Mouse (Mus musculus): Measurements from ENCODE around the gene Wbp1. TPM values are rescaled to one million over a fixed set of nuclear protein-coding genes. Genes with fewer than 3 reads are reported as not detected.
A peak's percentile ranks its signal among the peaks of the same experiment; 100 is the strongest.
"Not testable (repeated sequence)": the region's sequence is repeated elsewhere in the genome, so short reads cannot be mapped to it uniquely, and the experiment has no call there.

Wbp1 gene
- total RNA-seq (2021), result 10 to 100 TPM; 52.7 to 62.3 TPM
- long read RNA-seq, experiment 1, transcript Wbp1-201 (5 exons, 1,419 nt), result major isoform, 32 of 61 reads
- long read RNA-seq, experiment 1, partial matches to known transcripts, result 4 of 61 reads
- long read RNA-seq, experiment 1, other reads (novel, unspliced or antisense), result 19 of 61 reads
- long read RNA-seq, experiment 2, transcript Wbp1-202 (4 exons, 1,314 nt), result minor isoform, 7 of 83 reads
- long read RNA-seq, experiment 2, transcript Wbp1-207 (5 exons, 981 nt), result minor isoform, 10 of 83 reads
- long read RNA-seq, experiment 2, transcript Wbp1-201 (5 exons, 1,419 nt), result major isoform, 35 of 83 reads
- long read RNA-seq, experiment 2, partial matches to known transcripts, result 3 of 83 reads
- long read RNA-seq, experiment 2, other reads (novel, unspliced or antisense), result 27 of 83 reads

DNA sequence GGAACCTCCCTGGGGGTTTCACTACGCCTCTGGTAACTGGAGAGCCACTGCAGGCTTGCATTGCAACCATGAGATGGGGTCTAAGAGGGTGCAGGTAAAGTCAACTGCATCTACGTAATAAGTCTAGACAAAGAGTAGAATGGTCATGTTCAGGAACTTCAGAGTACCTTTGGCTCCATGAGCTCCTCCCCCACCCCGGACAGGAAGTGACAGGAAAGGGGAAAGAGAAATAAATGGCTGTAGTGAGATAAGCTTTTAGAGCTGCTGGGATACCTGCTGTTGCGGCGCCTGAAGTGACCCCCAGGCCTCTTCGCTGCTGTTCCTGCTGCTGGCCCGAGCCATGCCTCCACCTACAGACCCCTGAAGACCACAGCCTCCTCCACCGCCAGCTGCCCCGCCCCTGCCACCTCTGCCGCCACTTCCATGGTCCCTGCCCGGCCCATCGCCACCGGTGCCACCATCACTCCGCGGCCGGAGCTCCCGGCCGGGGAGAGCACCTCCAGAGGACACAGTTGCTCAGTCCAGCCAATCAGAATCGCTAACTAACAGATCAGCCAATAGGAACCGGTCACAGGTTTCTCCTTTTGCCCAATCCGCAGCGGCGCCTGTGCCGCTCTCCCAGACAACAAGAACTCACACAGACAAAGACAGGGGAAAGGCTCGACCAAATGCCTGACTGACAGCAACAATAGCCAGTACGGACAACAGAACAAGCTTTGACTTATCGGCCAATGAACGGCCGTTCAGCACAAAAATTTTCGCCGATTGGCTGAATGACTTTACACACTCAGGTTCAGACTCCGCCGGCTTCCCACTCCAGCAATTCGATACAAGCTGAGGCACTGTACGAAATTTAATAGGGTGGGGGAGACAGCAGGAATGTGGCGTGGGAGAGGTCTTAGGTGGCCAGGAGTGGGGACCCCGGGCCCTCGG lies at the start of gene Wbp1:
Gene Wbp1, minus strand, starts transcription at position 630 of the 933 bp plus-strand sequence.
- peak; percentile 69 to 88 for DNase-seq (ENCODE audit: low spot score in 2 of 2)

DNA sequence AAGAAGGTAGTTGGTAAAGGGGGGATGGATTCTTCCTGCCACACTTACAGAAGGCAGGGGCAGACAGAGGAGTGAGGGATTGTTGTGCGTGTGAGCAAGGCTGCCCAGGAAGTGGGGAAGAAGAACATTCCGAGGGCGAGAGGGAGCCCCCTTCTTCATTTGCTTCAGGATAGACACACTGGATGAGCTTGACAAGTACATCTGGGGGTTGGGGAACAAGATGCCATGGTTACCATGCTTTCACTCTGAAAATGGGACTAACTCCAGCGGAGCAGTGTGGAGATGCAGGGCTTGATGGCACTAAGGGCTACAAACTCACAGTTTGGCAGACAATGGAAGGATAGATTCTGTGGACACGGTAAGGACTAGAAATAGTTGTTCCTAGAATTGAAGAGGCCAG lies 49.7 kb upstream of the Wbp1 start:
- DNase-seq (ENCODE audit: low spot score in 2 of 2), result no peak

DNA sequence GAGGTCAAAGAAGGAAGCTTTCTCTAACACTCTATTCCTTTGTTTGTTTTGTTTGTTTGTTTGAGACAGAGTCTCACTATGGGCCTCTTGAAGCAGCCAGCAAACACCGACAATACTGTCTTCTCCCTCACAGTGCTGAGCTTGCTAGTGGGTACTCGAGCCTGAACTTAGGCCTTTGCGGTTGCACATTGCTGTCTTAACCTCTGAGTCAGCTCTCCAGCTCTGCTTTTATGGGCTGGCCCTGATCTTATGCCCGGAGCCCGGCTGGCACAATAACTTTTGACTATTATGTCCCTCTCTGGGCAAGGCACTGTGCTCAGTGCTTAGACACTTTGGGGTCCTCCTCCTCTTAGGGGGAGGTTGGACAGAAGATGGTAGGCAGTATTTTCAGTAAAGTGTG lies 48.5 kb upstream of the Wbp1 start:
- DNase-seq (ENCODE audit: low spot score in 2 of 2), result no peak

DNA sequence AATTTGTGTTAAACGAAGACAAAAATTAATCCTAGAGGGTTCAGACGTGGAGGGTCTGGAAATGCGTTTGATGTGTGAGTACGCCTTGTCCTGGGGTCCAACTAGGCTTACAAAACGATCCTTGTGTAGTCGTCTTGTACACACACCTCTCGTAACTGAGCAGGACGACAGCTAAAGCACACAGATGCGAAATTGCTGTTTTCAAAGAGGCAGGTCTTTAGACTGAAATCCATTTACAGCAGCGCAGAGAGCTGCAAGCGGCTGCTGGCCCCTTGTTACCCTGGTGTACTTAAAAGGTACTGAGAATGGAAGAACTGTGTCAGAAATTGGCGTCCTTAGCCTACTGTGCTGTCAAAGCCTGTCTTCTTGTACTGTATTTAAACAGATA lies 44.9 kb upstream of the Wbp1 start:
- DNase-seq (ENCODE audit: low spot score in 2 of 2), result no peak

DNA sequence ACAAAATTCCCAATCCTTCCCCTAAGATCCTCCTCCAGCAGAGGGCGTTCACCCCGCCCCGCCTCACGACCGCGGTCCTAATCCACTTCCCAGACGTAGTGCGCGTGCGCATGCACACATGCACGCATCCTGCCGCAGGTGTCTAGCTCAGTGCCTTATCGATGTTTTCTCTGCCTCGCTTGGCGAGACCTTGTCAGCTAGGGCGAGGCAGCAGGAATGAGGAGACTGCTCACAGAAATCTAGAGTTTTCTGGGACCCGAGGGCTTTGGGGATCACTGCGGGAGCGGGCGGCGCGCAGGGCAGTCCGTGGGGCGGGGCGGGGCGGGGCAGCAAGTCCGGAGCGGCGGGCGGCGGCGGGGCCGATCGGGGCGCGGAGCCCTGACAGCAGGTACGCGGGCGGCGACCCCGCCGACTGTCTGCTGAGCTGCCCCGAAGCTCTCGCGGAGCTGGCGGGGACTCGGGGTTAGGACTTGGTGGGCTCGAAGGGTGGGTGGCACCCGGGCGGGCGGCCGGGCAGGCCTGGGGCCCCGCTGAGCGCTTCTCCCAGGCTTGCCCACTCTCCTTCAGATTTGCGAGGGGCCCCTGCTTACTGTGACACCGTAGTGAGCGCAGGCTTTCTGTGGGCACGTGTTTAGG lies 44.4 kb upstream of the Wbp1 start, which contains the start of gene Dctn1:
Gene Dctn1, plus strand, starts transcription at position 314 of the 636 bp plus-strand sequence.
- peak; percentile 92 to 97 for DNase-seq (ENCODE audit: low spot score in 2 of 2)

DNA sequence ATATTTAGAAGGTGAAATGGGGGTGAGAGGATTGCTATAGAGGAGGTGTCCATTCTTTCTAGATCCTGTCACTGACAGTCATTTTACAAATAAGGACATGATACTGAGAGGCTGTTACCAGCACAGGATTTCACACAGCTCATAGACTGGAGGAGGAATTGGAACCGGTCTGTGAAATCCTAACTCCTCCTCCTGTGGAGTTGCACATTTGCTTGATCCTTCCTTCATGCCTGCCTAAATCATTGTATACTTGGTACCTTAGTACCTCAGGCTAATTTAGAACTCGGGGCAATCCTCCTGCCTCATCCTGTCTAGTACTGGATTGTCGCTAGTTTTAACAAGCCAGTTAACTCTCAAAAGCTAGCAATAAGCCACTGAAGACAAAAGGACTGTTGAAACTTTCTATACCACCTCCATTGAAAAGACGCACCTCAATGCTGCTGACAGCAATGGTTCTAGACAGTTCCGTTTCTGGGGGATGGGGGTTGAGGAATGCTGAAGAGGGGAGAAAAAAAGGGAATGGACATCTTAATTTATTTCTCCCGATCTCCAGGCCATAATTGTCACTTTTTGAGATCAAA lies 43.8 kb upstream of the Wbp1 start:
- DNase-seq (ENCODE audit: low spot score in 2 of 2), result no peak

DNA sequence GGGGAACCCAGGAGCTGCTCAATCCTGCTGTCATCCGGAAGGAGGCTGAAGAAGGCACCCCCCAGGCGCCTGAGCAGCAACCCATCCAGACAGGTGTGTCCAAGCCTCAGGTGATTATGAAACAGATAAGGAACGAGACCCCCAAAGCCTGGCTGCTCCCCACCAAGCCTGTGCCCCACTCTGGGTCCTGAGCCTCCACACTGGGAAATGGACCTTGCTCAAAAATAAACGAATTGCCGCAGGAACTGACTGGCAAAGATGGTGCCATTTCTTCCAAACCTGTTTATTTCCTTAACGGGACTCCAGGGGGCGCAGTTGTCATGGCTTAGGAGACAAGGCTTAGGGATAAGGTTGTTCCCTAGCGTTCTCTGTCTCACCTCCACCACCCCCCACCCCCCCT lies 41.3 kb upstream of the Wbp1 start:
- peak in 1 of 2 experiments; percentile 52 for DNase-seq (ENCODE audit: low spot score in 2 of 2)

DNA sequence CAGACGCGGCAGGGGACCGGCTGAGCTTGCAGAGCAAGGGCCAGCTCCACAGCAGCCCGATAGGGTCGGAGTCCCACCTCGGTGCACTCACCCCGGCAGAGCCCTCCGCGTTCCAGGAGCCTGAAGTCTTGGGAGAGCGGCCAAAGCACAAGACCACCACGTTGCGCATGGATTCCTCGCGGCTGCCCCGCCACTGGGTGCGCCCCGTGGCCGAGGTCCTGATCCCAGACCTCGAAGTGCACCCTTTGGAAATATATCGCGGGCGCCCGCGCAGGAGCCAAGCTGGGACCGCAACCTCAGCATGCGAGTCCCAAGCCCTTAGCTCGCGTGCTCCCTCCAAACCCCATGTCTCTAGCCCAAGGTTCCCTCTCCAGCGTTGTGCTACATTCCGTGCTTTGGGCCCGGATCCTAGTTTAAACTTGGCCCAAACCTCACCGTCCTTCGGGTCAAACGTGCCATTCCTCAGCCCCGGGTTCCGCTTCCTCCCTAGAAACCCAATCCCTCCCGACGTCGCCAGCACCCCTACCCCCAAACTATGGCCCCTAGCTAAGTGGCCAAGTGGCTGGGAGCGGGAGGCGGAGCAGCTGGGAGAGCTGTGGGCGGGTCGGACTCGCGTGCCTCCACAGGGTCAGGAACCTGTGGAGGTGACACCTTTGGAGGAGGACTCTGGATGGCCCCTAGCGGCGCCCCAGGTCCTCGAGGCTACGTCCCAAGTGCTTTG lies 40.7 kb upstream of the Wbp1 start:
- peak in 1 of 2 experiments; percentile 47 for DNase-seq (ENCODE audit: low spot score in 2 of 2)

DNA sequence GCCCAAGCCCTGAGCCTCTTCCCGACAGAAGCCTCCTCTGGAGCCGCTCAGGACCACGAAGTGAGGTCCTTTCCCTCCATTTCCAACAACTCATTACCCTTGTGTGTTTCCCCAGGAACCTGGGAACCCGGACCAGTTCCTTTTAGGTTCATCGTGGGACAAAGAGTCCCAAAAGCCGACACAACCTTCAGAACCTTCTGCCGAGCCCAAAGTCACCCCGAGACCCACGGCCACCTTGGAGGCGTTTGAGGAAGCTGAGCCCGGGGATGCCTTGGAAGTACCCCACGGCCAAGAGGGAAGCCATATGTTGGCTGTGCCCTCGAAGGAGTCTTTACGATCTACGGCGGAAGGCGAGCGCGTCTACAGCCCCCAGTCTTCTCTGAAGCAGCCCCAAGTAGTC lies 40.1 kb upstream of the Wbp1 start:
- DNase-seq (ENCODE audit: low spot score in 2 of 2), result no peak

DNA sequence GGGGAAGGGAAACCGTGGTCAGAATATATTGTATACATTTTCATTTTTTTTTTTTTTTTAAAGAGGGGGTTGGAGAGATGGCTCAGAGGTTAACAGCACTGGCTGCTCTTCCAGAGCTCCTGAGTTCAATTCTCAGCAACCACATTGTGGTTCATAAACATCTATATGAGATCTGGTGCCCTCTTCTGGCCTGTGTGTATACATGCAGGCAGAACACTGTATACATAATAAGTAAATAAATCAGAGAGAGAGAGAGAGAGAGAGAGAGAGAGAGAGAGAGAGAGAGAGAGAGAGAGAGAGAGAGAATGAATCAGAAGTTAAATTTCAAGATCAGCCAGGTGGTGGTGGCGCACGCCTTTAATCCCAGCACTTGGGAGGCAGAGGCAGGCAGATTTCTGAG lies 38.1 kb upstream of the Wbp1 start:
- DNase-seq (ENCODE audit: low spot score in 2 of 2), result not testable (repeated sequence)

DNA sequence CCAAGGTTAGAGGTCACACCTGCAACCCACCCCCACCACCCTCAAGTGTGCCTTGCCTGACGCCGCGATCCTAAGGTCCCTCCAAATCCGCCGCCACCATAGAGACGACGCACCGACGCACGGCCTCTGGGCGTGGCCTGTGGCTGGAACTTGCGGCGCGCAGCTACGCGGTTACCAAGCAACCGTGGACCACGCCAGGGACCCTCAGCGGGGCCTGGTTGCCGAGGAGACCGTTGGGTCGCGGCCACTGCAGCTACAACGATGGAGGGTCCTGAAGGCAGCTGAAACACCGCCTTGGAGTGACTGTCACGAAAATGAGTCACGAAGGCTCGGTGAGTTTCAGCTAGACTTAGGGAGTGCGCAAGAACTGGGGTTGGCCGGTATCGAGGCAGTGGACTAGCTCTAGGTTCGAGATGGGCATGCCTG lies 34.9 kb upstream of the Wbp1 start, which contains the start of the genes Wdr54 and 1700003E16Rik:
Gene Wdr54, minus strand, starts transcription at position 139 of the 426 bp plus-strand sequence.
Gene 1700003E16Rik, plus strand, starts transcription at position 146 of the 426 bp plus-strand sequence.
- DNase-seq (ENCODE audit: low spot score in 2 of 2), result peak in 1 of 2 experiments; percentile 60

DNA sequence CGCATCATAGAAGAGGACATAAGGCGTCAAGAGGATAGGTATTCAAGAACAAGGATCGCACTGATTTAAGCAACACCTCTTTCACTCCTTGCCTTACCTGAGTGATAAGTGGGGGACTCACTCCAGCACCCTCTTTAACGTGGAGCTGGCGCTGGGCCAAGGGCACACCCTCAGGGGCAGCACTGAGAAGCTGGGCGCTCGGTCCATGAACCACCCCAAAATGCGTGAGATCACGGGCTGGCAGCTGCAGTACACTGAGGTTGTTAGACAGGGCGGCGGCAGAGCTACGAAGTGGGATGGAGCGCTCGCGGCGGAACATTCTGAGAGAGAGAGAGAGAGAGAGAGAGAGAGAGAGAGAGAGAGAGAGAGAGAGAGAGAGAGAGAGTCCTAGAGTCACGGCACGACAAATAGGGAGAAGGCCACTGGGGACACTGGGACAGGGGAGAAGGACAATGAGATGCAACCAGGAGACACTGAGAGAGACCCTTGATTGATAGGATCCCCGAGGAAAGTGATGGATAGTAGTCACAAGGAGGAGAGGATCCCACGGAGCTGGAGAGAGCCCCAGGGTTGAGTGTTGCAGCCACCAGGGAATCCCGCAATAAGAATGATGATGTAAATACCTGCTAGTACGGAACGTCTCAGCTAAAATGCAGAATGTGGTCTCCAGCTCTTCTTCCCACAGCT lies 34.3 kb upstream of the Wbp1 start:
- DNase-seq (ENCODE audit: low spot score in 2 of 2), result peak in 1 of 2 experiments; percentile 45

DNA sequence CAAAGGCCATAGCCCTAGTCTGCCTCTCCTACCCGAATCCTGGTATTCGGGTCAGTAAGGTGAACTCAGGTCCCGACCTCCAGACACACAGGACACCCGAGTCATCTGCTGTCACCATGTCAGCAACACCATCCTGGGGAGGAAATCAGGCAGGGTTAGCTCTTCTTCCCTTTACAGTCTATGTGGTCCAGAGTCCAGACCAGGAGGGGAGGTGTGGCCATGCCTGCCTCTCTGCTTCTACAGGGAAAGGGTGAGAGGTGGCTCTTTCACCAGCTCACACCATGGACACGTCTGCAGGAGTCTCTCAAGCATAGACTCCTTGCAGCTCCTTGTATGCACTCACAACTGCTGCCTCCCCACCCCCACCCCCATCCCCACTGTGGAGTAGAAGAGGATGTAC lies 32.1 kb upstream of the Wbp1 start:
- no peak for DNase-seq (ENCODE audit: low spot score in 2 of 2)

DNA sequence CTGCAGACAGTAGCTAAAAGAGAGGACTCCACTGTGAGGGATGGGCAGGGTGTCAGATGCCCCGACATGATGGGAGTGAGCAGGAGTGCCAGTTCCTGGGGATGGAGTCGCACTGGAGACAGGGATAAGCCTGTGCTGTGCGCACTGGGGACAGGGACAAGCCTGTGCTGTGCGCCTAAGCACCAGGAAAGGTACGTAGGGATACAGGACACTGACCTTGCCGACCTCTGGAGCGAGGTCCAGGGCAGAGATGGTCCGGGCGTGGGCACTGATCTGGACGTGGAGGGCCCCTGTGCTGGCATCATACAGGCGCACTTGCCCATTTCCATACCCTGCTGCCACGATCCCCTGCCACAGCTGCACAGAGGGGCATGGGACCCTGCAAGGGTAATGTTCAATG lies 31.7 kb upstream of the Wbp1 start:
- DNase-seq (ENCODE audit: low spot score in 2 of 2), result no peak

DNA sequence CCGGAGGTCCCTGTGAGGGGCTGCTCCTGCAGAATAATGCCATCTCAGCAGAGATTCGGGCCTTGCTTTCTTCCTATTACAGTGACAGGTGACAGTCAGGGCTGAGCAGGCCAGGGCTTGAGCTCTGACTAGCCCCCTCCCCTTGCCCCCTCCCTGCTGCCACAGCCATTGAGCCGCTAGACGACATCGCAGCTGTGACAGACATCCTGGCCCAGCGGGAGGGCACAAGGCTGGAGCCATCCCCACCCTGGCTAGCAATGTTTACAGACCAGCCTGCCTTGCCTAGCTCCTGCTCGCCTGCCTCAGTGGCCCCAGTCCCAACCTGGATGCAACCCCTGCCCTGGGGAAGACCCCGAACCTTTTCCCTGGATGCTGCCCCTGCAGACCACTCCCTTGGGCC lies 30.4 kb upstream of the Wbp1 start:
- DNase-seq (ENCODE audit: low spot score in 2 of 2), result no peak

DNA sequence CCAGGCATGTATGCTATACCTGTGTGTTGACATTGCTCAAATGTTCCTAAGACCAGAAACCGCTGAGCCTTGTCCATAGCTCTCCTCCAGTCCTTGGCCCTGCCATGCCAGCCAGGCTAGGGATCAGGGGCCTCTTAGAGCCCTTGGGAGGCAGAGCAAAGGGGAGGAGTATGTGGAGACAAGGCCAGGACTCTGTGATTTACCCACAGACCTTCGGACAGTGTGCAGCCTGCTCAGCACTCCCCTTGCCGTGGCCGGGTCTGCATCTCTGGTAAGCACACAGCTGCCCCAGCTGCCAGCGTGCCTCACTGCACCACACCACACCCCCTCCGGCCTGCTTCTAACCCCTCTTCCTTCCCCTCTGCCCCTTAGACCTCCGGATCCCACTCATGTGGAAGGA lies 25.9 kb upstream of the Wbp1 start:
- DNase-seq (ENCODE audit: low spot score in 2 of 2), result no peak

DNA sequence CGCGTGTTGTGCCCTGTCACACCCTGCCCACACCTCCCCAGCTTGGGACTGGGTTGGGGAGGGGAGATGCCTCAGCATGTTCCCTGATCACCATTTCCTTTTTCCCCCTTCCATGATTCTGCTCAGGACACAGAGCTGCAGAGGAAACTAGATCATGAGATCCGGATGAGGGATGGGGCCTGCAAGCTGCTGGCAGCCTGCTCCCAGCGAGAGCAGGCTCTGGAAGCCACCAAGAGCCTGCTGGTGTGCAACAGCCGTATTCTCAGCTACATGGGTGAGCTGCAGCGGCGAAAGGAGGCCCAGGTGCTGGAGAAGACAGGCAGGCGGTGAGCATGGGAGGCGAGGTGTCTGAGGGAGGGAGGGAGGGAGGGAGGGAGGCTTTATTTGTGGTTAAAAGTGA lies 24.4 kb upstream of the Wbp1 start:
- DNase-seq (ENCODE audit: low spot score in 2 of 2), result no peak

DNA sequence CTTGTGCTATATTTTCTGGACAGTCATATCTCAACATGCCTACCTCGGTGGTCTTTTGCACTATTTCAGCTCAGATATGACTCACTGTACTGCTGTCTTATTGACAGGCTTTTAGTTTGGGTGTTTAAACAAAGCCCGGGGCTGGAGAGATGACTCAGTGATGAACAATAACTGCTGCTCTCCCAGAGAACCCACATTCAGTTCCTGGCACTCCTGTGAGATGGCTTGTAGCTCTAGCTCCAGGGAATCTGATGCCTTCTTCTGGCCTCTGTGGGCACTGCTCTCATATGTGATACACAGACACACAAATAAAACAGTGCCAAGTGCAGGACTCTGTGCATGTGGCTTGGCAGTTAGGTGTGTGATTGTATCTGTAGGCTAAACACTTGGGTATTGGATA lies 23.9 kb upstream of the Wbp1 start:
- no peak for DNase-seq (ENCODE audit: low spot score in 2 of 2)

DNA sequence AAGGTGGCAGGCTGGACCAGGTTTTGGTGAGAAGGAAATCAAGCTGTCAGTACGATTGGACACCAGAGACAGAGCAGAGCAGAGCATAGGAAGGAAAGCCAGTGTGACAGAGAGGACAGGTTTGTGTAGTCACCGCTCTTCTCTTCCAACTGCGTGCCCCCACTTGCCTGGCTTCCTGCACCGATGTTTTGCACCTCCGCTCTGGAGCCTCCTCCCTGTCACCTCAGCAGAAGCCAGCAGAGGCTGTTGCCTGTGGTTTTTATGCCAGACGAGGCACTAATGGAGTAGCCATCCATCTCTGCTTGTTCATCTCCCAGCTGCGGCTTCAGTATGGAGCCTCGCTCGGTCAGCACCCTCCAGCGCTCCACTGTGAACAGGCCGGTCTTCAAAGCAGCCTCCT lies 21.5 kb upstream of the Wbp1 start:
- no peak for DNase-seq (ENCODE audit: low spot score in 2 of 2)
